Mouse (Mus musculus) liver, embryonic 15.5 days (tissue): Measurements from ENCODE around the gene Creg2. TPM values are rescaled to one million over a fixed set of nuclear protein-coding genes. Genes with fewer than 3 reads are reported as not detected.
"Not testable (repeated sequence)": the region's sequence is repeated elsewhere in the genome, so short reads cannot be mapped to it uniquely, and the experiment has no call there.

Experiments
- ATAC-seq: fragments of 200-750 bp; cut with Nextera tagmentation; 2 replicates; pipeline ENCODE4 v1.8.0; 2017; ENCODE audit warnings: moderate number of reproducible peaks, mild to moderate bottlenecking, moderate library complexity; ENCODE audit not compliant: insufficient read depth
- H3K27ac ChIP-seq: fragments of 300-500 bp; sonication (generic); replicated peaks from 2 replicates; pipeline ENCODE4 v1.5.1; 2015; ENCODE audit warnings: mild to moderate bottlenecking, inconsistent platforms
- H3K27me3 ChIP-seq: fragments of 300-500 bp; sonication (generic); 2 replicates; pipeline ENCODE4 v1.6.1; 2015; ENCODE audit warnings: mild to moderate bottlenecking, inconsistent platforms
- H3K36me3 ChIP-seq: fragments of 300-500 bp; sonication (generic); replicated peaks from 2 replicates; pipeline ENCODE4 v1.6.1; 2015; ENCODE audit warnings: moderate library complexity, mild to moderate bottlenecking, inconsistent platforms
- H3K4me1 ChIP-seq: fragments of 300-500 bp; sonication (generic); replicated peaks from 2 replicates; pipeline ENCODE4 v1.6.1; 2015; ENCODE audit warnings: inconsistent platforms
- H3K4me2 ChIP-seq: fragments of 300-500 bp; sonication (generic); 2 replicates; pipeline ENCODE4 v1.6.1; 2015; ENCODE audit warnings: moderate library complexity, mild to moderate bottlenecking, inconsistent platforms
- H3K4me3 ChIP-seq: fragments of 300-500 bp; sonication (generic); replicated peaks from 2 replicates; pipeline ENCODE4 v1.5.1; 2015; ENCODE audit warnings: mild to moderate bottlenecking, inconsistent platforms
- H3K9ac ChIP-seq: fragments of 300-500 bp; sonication (generic); 2 replicates; pipeline ENCODE4 v1.6.1; 2015; ENCODE audit warnings: moderate library complexity, mild to moderate bottlenecking, inconsistent platforms
- H3K9me3 ChIP-seq: fragments of 300-500 bp; sonication (generic); replicated peaks from 2 replicates; pipeline ENCODE4 v1.6.1; 2016; ENCODE audit warnings: inconsistent platforms
- WGBS: fragments of 180-500 bp; shearing (Covaris S2); methylation state at CpG from one replicate; pipeline ENCODE4 v1.1.7; 2015; ENCODE audit warnings: mixed read lengths; ENCODE audit not compliant: insufficient replicate concordance; 5-methylcytosine and 5-hydroxymethylcytosine counted together
- polyA plus RNA-seq: library from polyadenylated mRNA; unstranded; fragments of >200 nt; fragmentation: Nextera tagmentation; extraction: Ambion mirVana; gene quantifications from 2 replicates; pipeline ENCODE4 v1.2.1, GENCODE M21; 2015

Gene Creg2
- polyA plus RNA-seq, 1 experiment from 2014 or later = not detected

GRCm38 (mm10) chr1:39597135-39597534 is 54.1 kb downstream of the Creg2 start:
- H3K36me3 ChIP-seq, H3K4me1 ChIP-seq, H3K27ac ChIP-seq, H3K9me3 ChIP-seq, H3K4me3 ChIP-seq, H3K9ac ChIP-seq, H3K27me3 ChIP-seq, H3K4me2 ChIP-seq, ATAC-seq: not testable (repeated sequence)
- WGBS = 79% methylated on average over 9 of the region's 9 CpGs

GRCm38 (mm10) chr1:39593836-39594235 is 57.4 kb downstream of the Creg2 start:
- Histone ChIP-seq H3K9ac (no peak overlapping the region), H3K4me1 (peaks cover 3% of the 10 kb centered on the region; the same call in 1 of the 2 replicates), H3K4me3 (no peak overlapping the region), H3K36me3 (no peaks in the 10 kb centered on the region), H3K27ac (no peak overlapping the region), H3K27me3 (no peaks in the 10 kb centered on the region), H3K4me2 (no peak overlapping the region), H3K9me3 (no peaks in the 10 kb centered on the region)
- no peak for ATAC-seq
- 70% methylated on average over 10 of the region's 10 CpGs for WGBS

GRCm38 (mm10) chr1:39592090-39592489 is 59.2 kb downstream of the Creg2 start:
- H3K36me3 ChIP-seq = no peaks in the 10 kb centered on the region
- H3K27ac ChIP-seq = 0 out of 2 replicates have a peak overlapping the region, but pooled peaks have one; percentile 4
- peak; percentile 78 for ATAC-seq

GRCm38 (mm10) chr1:39591557-39591956 is 59.7 kb downstream of the Creg2 start:
- 0 out of 2 replicates have a peak overlapping the region, but pooled peaks have one; percentile 14 for H3K27ac ChIP-seq
- H3K9ac ChIP-seq, H3K27me3 ChIP-seq, H3K9me3 ChIP-seq, ATAC-seq, H3K4me2 ChIP-seq, H3K4me1 ChIP-seq, H3K4me3 ChIP-seq, H3K36me3 ChIP-seq: not testable (repeated sequence)
- WGBS = 27% methylated on average over 1 of the region's 1 CpGs

More at GRCm38 (mm10) chr1:39592090-39592489, 59.2 kb downstream of the Creg2 start:
- Histone ChIP-seq H3K4me3 (no peak overlapping the region), H3K4me1 (peaks cover 3% of the 10 kb centered on the region; the same call in 1 of the 2 replicates), H3K27me3 (no peaks in the 10 kb centered on the region), H3K9me3 (no peaks in the 10 kb centered on the region), H3K4me2 (no peak overlapping the region), H3K9ac (no peak overlapping the region)
- WGBS = 40% methylated on average over 4 of the region's 4 CpGs

- H3K36me3 ChIP-seq = no peaks in the 10 kb centered on the region
- peaks cover 3% of the 10 kb centered on the region; the same call in 1 of the 2 replicates for H3K4me1 ChIP-seq
- no peak overlapping the region for H3K4me3 ChIP-seq
- H3K27me3 ChIP-seq = no peaks in the 10 kb centered on the region
- ATAC-seq = no peak
- no peak overlapping the region for H3K27ac ChIP-seq
- no peak overlapping the region for H3K9ac ChIP-seq
- WGBS = 36% methylated on average over 5 of the region's 5 CpGs
- no peak overlapping the region for H3K4me2 ChIP-seq
- H3K9me3 ChIP-seq = no peaks in the 10 kb centered on the region
Observed at GRCm38 (mm10) chr1:39590193-39590592, 61.1 kb downstream of the Creg2 start.

- H3K36me3 ChIP-seq = no peaks in the 10 kb centered on the region
- H3K9me3 ChIP-seq = no peaks in the 10 kb centered on the region
- H3K27me3 ChIP-seq = no peaks in the 10 kb centered on the region
- 46% methylated on average over 9 of the region's 9 CpGs for WGBS
- no peak overlapping the region for H3K4me3 ChIP-seq
- no peaks in the 10 kb centered on the region for H3K4me1 ChIP-seq
- ATAC-seq = no peak
- H3K4me2 ChIP-seq = no peak overlapping the region
- H3K9ac ChIP-seq = no peak overlapping the region
- no peak overlapping the region for H3K27ac ChIP-seq
Observed at GRCm38 (mm10) chr1:39585416-39585815, 65.9 kb downstream of the Creg2 start.

- Histone ChIP-seq H3K27ac (no peak overlapping the region), H3K27me3 (no peaks in the 10 kb centered on the region), H3K9ac (no peak overlapping the region), H3K36me3 (no peaks in the 10 kb centered on the region), H3K4me1 (peaks cover 7% of the 10 kb centered on the region; the same call in 1 of the 2 replicates), H3K9me3 (no peaks in the 10 kb centered on the region), H3K4me2 (no peak overlapping the region), H3K4me3 (no peak overlapping the region)
- WGBS = 65% methylated on average over 9 of the region's 9 CpGs
- no peak for ATAC-seq
Observed at GRCm38 (mm10) chr1:39583173-39583572, 68.1 kb downstream of the Creg2 start.

GRCm38 (mm10) chr1:39581215-39581614 is 70.1 kb downstream of the Creg2 start:
- WGBS = 20% methylated on average over 2 of the region's 3 CpGs
- H3K27me3 ChIP-seq = no peaks in the 10 kb centered on the region
- H3K27ac ChIP-seq = no peak overlapping the region
- H3K36me3 ChIP-seq = no peaks in the 10 kb centered on the region
- no peak overlapping the region for H3K9ac ChIP-seq
- H3K4me3 ChIP-seq = no peak overlapping the region
- H3K4me1 ChIP-seq = peaks cover 23% of the 10 kb centered on the region
- H3K9me3 ChIP-seq = no peaks in the 10 kb centered on the region
- H3K4me2 ChIP-seq = no peak overlapping the region
- ATAC-seq = no peak

GRCm38 (mm10) chr1:39579139-39579538 is 72.1 kb downstream of the Creg2 start:
- no peaks in the 10 kb centered on the region for H3K36me3 ChIP-seq
- H3K27ac ChIP-seq = no peak overlapping the region; the same call in 1 of the 2 replicates
- 17% methylated on average over 6 of the region's 6 CpGs for WGBS
- H3K9me3 ChIP-seq = no peaks in the 10 kb centered on the region
- no peaks in the 10 kb centered on the region for H3K27me3 ChIP-seq
- H3K4me2 ChIP-seq = no peak overlapping the region
- H3K4me1 ChIP-seq = peaks cover 42% of the 10 kb centered on the region
- no peak overlapping the region for H3K4me3 ChIP-seq
- no peak for ATAC-seq
- H3K9ac ChIP-seq = no peak overlapping the region

- no peaks in the 10 kb centered on the region for H3K9me3 ChIP-seq
- peaks cover 48% of the 10 kb centered on the region for H3K4me1 ChIP-seq
- no peak overlapping the region for H3K9ac ChIP-seq
- no peak overlapping the region for H3K4me3 ChIP-seq
- H3K4me2 ChIP-seq = peak overlapping the region; percentile 0; the same call in 1 of the 2 replicates
- no peaks in the 10 kb centered on the region for H3K27me3 ChIP-seq
- H3K36me3 ChIP-seq = no peaks in the 10 kb centered on the region
- no peak for ATAC-seq
- 50% methylated on average over 5 of the region's 5 CpGs for WGBS
- H3K27ac ChIP-seq = peak overlapping the region; percentile 60; the same call in 1 of the 2 replicates
Observed at GRCm38 (mm10) chr1:39578446-39578845, 72.8 kb downstream of the Creg2 start.

GRCm38 (mm10) chr1:39577253-39577705 is 74.0 kb downstream of the Creg2 start, which contains the start of gene Rnf149:
Gene Rnf149 (minus strand): TSS chr1:39577405.
- no peaks in the 10 kb centered on the region for H3K27me3 ChIP-seq
- ATAC-seq = peak; percentile 91
- no peaks in the 10 kb centered on the region for H3K9me3 ChIP-seq
- peak within 1 kb of the TSS; percentile 86 for H3K4me3 ChIP-seq
- no peaks in the 10 kb centered on the region for H3K36me3 ChIP-seq
- under 1% methylated on average over 49 of the region's 49 CpGs for WGBS
- peak within 1 kb of the TSS; percentile 81 for H3K9ac ChIP-seq
- H3K4me1 ChIP-seq = peaks cover 54% of the 10 kb centered on the region
- H3K4me2 ChIP-seq = peak within 1 kb of the TSS; percentile 98
- H3K27ac ChIP-seq = peak within 1 kb of the TSS; percentile 87
